Mouse (Mus musculus): ENCODE measurements at regions not wholly inside any gene's neighbourhood (a gene's known extent, or its start where the extent isn't known, plus 50 kb on each side); places are given as distances from the start of the nearest gene placed in this dataset.

- TF ChIP-seq CTCF (IDR thresholded peaks at IDR 0.05; ENCODE audit: low read depth, low read length) (no peak), EP300 (IDR thresholded peaks at IDR 0.05; ENCODE audit: insufficient read depth, low read depth, low read length) (no peak)
These were observed 1724.3 kb upstream of the 5930422O12Rik start for GRCm38 (mm10) chr8:31704168-31704567.

Data from ES-Bruce4 (cell line).